Mouse (Mus musculus) neural tube, embryonic 15.5 days (tissue): Measurements from ENCODE around the gene Taf4. TPM values are rescaled to one million over a fixed set of nuclear protein-coding genes. Genes with fewer than 3 reads are reported as not detected.
A peak's percentile ranks its signal among the peaks of the same experiment; 100 is the strongest.

ENCODE experiments used
- ATAC-seq: fragments of 200-750 bp; cut with Nextera tagmentation; 2 replicates; pipeline ENCODE4 v1.8.0; 2017; ENCODE audit warnings: mild to moderate bottlenecking, moderate TSS enrichment, moderate library complexity; ENCODE audit not compliant: low FRiP score
- H3K27ac ChIP-seq: fragments of 300-500 bp; sonication (generic); replicated peaks from 2 replicates; pipeline ENCODE4 v1.5.1; 2015; ENCODE audit warnings: mild to moderate bottlenecking, inconsistent platforms
- H3K27me3 ChIP-seq: fragments of 300-500 bp; sonication (generic); replicated peaks from 2 replicates; pipeline ENCODE4 v1.6.1; 2015; ENCODE audit warnings: inconsistent platforms
- H3K36me3 ChIP-seq: fragments of 300-500 bp; sonication (generic); 2 replicates; pipeline ENCODE4 v1.6.1; 2015; ENCODE audit warnings: inconsistent platforms
- H3K4me1 ChIP-seq: fragments of 300-500 bp; sonication (generic); 2 replicates; pipeline ENCODE4 v1.6.1; 2015; ENCODE audit warnings: inconsistent platforms
- H3K4me2 ChIP-seq: fragments of 300-500 bp; sonication (generic); 2 replicates; pipeline ENCODE4 v1.6.1; 2015; ENCODE audit warnings: inconsistent platforms, mild to moderate bottlenecking, moderate library complexity
- H3K4me3 ChIP-seq: fragments of 300-500 bp; sonication (generic); replicated peaks from 2 replicates; pipeline ENCODE4 v1.5.1; 2015; ENCODE audit warnings: mild to moderate bottlenecking, inconsistent platforms
- H3K9ac ChIP-seq: fragments of 300-500 bp; sonication (generic); replicated peaks from 2 replicates; pipeline ENCODE4 v1.6.1; 2015; ENCODE audit warnings: mild to moderate bottlenecking, inconsistent platforms
- H3K9me3 ChIP-seq: fragments of 300-500 bp; sonication (generic); replicated peaks from 2 replicates; pipeline ENCODE4 v1.6.1; 2016; ENCODE audit warnings: inconsistent platforms
- WGBS: fragments of 180-500 bp; shearing (Covaris S2); methylation state at CpG from one replicate; pipeline ENCODE4 v1.1.7; 2015; ENCODE audit warnings: mixed read lengths; 5-methylcytosine and 5-hydroxymethylcytosine counted together
- polyA plus RNA-seq: library from polyadenylated mRNA; unstranded; fragments of >200 nt; fragmentation: Nextera tagmentation; extraction: Ambion mirVana; gene quantifications from 2 replicates; pipeline ENCODE4 v1.2.1, GENCODE M21; 2015

Gene Taf4
- polyA plus RNA-seq, 1 experiment from 2014 or later = 3.2 TPM

DNA sequence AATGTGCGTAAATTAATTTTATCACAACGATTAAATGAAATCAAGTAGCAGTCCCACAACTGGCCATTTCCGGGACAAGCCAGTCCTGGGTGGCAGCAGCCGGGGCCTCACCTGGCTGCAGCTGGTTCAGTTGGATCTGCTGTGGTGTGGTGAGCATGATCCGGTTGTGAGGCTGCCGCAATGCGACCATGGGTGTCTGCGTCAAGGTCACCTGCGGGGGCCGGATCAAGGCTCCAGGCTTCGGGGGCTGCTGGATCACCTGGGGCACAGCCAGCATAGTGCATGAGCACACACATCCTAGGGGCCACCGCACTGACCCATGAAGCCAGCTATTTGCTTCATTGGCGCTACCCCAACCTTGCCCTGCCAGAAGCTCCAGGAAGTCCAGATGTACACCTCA, 47.3 kb downstream of the Taf4 start:
- Histone ChIP-seq H3K9me3 (no peaks in the 10 kb centered on the region), H3K27ac (no peak overlapping the region), H3K9ac (no peak overlapping the region), H3K27me3 (no peaks in the 10 kb centered on the region), H3K36me3 (peaks cover 58% of the 10 kb centered on the region), H3K4me2 (no peak overlapping the region), H3K4me1 (no peaks in the 10 kb centered on the region), H3K4me3 (no peak overlapping the region)
- no peak for ATAC-seq
- 93% methylated on average over 13 of the region's 13 CpGs for WGBS

DNA sequence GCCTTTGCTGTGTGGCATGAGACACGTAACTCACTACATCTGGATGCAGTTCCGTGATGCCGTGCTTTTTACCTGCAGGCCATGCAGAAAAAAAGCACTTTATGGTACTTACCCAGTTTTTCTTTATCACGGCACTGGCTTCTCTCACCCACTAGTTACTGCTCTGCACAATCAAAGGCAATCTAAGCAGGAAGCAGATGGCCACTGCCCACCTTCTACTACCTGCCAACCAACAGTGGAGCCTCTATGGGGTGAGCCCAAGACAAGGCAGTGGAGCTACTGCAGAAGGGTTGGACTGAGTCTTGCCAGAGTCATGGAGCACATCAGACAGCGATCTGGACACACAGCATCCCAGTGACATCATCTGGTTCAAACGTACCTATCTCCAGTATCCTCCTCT, 52.4 kb downstream of the Taf4 start:
- peaks cover 4% of the 10 kb centered on the region; the same call in 1 of the 2 replicates for H3K9me3 ChIP-seq
- H3K9ac ChIP-seq = no peak overlapping the region
- no peaks in the 10 kb centered on the region for H3K27me3 ChIP-seq
- WGBS = 92% methylated on average over 6 of the region's 6 CpGs
- H3K4me1 ChIP-seq = no peaks in the 10 kb centered on the region
- peaks cover 70% of the 10 kb centered on the region for H3K36me3 ChIP-seq
- ATAC-seq = no peak
- H3K4me3 ChIP-seq = no peak overlapping the region
- H3K4me2 ChIP-seq = no peak overlapping the region
- no peak overlapping the region for H3K27ac ChIP-seq

DNA sequence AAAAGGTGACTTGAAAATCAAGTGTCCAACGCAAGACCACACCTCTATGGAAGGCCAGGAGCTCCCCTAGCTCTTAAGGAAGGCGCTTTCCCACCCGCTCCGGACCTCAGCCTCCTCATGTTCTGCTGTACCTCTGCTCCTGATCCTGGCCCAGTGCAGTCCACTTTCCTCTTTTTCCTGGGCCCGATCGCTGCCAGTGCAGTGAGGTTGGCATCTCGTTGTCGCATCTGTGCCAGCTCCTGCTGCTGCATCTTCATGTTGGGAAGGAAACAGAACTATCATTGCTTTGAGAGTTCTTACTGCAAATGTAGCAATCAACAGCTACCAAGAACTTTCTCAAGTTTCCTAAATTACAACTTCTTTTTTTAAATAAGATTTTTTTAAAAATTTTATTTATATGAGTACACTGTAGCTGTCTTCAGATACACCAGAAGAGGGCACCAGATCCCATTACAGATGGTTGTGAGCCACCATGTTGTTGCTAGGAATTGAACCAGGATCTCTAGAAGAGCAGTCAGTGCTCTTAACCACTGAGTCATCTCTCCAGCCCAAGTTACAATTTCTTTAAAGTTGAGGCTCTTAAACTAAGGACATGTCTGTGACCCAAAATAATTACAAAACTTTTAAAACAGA, 55.3 kb downstream of the Taf4 start:
- H3K4me2 ChIP-seq = no peak overlapping the region
- no peaks in the 10 kb centered on the region for H3K4me1 ChIP-seq
- WGBS = 90% methylated on average over 8 of the region's 8 CpGs
- H3K27ac ChIP-seq = no peak overlapping the region
- H3K9ac ChIP-seq = no peak overlapping the region
- no peak for ATAC-seq
- H3K9me3 ChIP-seq = peaks cover 4% of the 10 kb centered on the region; the same call in 1 of the 2 replicates
- no peaks in the 10 kb centered on the region for H3K27me3 ChIP-seq
- peaks cover 65% of the 10 kb centered on the region for H3K36me3 ChIP-seq
- no peak overlapping the region for H3K4me3 ChIP-seq

DNA sequence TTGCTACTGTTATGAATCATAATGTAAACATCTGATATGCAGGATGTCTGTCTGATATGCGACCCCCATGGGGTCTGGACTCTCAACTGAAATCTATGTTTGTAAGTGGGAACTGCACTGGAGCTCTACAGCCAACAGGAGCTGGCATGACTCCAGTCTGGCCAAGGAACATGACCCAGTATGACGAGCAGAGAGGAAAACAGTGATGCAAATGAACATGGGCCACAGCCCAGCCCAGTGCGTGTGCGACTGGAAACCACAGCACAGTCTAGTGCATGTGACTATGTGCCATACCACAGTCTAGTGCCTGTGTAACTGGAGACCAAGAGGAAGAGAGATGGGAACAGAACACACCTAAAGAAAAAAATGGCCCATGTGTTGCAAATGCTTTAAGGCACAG, 56.4 kb downstream of the Taf4 start:
- no peak overlapping the region for H3K9ac ChIP-seq
- WGBS = 76% methylated on average over 4 of the region's 4 CpGs
- H3K9me3 ChIP-seq = peaks cover 4% of the 10 kb centered on the region; the same call in 1 of the 2 replicates
- no peak for ATAC-seq
- H3K4me1 ChIP-seq = no peaks in the 10 kb centered on the region
- no peak overlapping the region for H3K27ac ChIP-seq
- no peak overlapping the region for H3K4me2 ChIP-seq
- H3K4me3 ChIP-seq = no peak overlapping the region
- peaks cover 69% of the 10 kb centered on the region for H3K36me3 ChIP-seq
- H3K27me3 ChIP-seq = no peaks in the 10 kb centered on the region

DNA sequence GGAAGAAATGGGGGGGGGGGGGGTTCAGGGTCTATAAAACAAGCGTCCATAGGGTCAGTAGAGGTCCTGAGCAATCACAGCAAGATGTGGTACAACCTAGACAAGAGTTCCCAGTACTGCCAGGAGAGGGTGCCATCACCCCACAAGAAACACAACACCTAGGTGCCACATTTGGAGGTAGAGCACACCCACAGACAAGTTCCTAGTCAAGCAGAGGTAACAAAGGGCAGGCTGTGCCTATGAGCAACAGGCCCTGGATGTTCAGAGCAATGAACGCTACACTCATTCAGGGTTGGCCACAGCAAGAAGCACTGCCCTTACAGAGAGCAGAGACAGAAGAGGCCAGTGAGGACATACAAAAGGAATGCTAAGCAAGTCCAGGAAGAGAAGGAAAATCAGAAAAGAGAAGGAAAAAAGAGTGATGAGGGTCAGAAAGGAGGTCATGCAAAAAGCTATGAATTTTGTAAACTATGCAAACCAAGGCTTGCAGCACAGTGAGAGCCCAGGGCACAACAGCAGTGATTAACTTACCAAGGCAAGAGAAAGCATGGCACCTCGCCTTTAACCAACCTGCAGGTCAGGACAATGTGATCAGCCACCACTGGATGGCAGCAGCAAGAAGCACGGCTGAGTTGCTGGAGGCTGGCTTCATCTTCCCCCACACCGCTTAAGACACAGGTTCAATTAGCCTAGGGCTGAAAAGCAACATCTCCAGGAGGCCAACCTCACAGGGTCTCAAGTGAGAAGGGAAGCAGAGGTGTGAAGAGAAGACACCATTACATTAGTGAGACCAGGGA, 59.4 kb downstream of the Taf4 start:
- Histone ChIP-seq H3K27me3 (no peaks in the 10 kb centered on the region), H3K9me3 (peaks cover 4% of the 10 kb centered on the region; the same call in 1 of the 2 replicates), H3K4me1 (peaks cover 4% of the 10 kb centered on the region), H3K9ac (no peak overlapping the region), H3K27ac (no peak overlapping the region), H3K4me2 (no peak overlapping the region), H3K4me3 (no peak overlapping the region), H3K36me3 (peaks cover 67% of the 10 kb centered on the region)
- peak; percentile 77; the same call in 1 of the 2 replicates for ATAC-seq
- WGBS = 31% methylated on average over 5 of the region's 5 CpGs

DNA sequence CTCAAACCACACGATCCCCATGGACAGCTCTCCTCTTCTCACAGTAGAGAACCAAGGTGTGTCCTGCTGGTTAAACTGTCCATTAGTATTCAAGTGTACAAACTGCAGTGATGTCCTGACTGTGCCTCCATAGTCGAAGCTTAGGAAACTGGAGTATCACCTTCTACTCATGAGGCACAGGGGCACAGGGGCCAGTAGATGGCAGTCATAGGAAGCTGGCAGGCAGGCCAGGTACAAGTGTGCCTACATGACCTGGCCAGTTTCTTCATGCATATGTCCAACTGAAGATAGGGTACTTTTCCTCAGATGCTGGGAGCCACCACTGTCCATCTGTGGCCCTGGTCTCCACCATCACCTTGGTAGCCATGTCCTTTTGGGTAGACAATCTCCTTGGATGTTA, 62.2 kb downstream of the Taf4 start:
- Histone ChIP-seq H3K27ac (no peak overlapping the region), H3K9ac (no peak overlapping the region), H3K4me3 (no peak overlapping the region), H3K4me2 (no peak overlapping the region), H3K36me3 (peaks cover 50% of the 10 kb centered on the region), H3K9me3 (no peaks in the 10 kb centered on the region), H3K4me1 (peaks cover 4% of the 10 kb centered on the region), H3K27me3 (no peaks in the 10 kb centered on the region)
- 77% methylated on average over 2 of the region's 2 CpGs for WGBS
- no peak for ATAC-seq

DNA sequence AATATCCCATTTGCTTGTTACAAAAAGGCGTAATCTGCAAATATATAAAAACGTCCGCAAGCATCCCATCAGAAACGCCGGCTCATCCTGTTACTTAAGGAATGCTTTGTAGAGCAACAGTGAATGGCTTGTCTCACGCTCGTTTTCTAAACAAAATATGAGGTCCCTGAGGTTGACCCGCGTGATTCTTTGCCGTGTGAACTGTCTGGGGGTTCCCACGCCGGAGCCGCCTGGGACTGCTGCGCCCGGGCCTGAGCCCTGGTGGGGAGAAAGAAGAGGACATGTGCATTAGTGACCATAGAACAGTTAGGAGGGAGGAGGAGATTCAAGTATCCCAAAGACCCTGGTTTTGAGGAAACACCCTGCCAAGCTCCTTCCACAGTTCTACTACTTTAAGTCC, 63.1 kb downstream of the Taf4 start:
- no peak for ATAC-seq
- Histone ChIP-seq H3K4me3 (no peak overlapping the region), H3K4me2 (no peak overlapping the region), H3K9ac (no peak overlapping the region), H3K27me3 (no peaks in the 10 kb centered on the region), H3K36me3 (peaks cover 50% of the 10 kb centered on the region), H3K4me1 (peaks cover 4% of the 10 kb centered on the region), H3K27ac (no peak overlapping the region), H3K9me3 (no peaks in the 10 kb centered on the region)
- WGBS = 25% methylated on average over 15 of the region's 15 CpGs

DNA sequence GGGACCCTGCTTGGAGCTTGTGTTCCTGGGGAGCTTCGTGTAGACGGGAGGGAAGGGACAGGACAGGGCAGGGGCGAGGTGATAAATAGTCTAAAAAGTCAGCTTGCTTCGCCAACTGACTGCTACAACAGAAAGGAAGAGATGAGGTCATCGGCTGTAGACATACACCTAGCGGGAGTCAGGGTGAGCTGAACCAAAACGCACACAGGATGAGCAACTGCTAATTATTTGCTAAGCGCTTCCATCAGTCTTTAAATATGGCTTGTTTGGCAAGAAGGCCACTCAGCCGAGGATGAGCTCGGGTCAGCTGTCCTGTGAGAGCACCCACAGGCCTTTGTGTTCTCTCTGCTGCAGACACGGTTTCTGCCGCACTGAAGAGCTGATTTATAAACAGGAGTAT, 63.5 kb downstream of the Taf4 start:
- no peak overlapping the region for H3K27ac ChIP-seq
- H3K9ac ChIP-seq = no peak overlapping the region
- H3K4me1 ChIP-seq = peaks cover 4% of the 10 kb centered on the region
- no peaks in the 10 kb centered on the region for H3K27me3 ChIP-seq
- WGBS = 18% methylated on average over 12 of the region's 12 CpGs
- H3K4me3 ChIP-seq = no peak overlapping the region
- no peak overlapping the region for H3K4me2 ChIP-seq
- ATAC-seq = no peak
- no peaks in the 10 kb centered on the region for H3K9me3 ChIP-seq
- H3K36me3 ChIP-seq = peaks cover 50% of the 10 kb centered on the region

DNA sequence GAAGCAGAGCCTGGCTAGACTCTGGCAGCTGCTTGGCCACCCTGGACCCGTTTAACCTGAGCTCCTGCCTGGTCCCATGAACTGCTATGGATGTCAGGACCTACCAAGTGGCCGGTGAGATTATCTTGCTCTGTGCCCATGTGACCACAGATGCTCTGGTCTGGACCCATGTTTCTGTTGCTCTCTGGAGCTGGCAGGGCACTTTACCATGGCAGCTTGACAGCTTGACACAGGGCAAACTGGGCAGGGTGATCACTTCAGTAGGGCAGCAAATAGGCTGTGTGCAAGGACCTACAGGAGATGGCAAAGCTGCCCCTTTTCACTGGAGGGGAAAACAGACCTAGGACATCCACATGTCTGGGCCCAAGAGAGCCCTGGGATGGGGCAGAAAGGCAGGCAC, 79.5 kb downstream of the Taf4 start:
- ATAC-seq = no peak
- H3K4me1 ChIP-seq = no peaks in the 10 kb centered on the region
- no peak overlapping the region for H3K27ac ChIP-seq
- no peaks in the 10 kb centered on the region for H3K36me3 ChIP-seq
- H3K4me3 ChIP-seq = no peak overlapping the region
- H3K9ac ChIP-seq = no peak overlapping the region
- H3K9me3 ChIP-seq = no peaks in the 10 kb centered on the region
- H3K27me3 ChIP-seq = no peaks in the 10 kb centered on the region
- 86% methylated on average over 2 of the region's 2 CpGs for WGBS
- no peak overlapping the region for H3K4me2 ChIP-seq

DNA sequence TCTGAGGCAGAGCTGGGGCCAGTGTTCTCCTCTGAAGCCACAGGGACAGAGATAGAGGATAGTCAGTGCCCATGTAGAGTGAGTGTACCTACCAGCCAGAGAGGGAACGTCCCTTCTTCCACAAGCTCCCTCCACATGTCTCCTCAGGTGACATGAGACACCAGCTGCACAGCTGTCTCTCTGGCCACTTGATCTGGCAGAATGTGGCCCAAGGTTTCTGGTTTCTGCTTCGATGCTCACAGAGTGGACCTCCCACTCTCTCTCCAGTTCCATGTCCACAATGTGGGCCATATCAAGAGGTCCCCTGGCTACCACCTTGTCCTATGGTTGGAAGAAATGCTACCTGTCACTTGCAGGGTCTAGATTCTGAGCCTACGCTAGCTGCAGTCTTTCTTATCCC, 85.4 kb downstream of the Taf4 start:
- H3K27me3 ChIP-seq = no peaks in the 10 kb centered on the region
- no peak overlapping the region for H3K9ac ChIP-seq
- H3K27ac ChIP-seq = no peak overlapping the region
- WGBS = 90% methylated on average over 3 of the region's 3 CpGs
- H3K9me3 ChIP-seq = no peaks in the 10 kb centered on the region
- ATAC-seq = no peak
- peaks cover 14% of the 10 kb centered on the region for H3K36me3 ChIP-seq
- no peaks in the 10 kb centered on the region for H3K4me1 ChIP-seq
- H3K4me3 ChIP-seq = no peak overlapping the region
- no peak overlapping the region for H3K4me2 ChIP-seq

DNA sequence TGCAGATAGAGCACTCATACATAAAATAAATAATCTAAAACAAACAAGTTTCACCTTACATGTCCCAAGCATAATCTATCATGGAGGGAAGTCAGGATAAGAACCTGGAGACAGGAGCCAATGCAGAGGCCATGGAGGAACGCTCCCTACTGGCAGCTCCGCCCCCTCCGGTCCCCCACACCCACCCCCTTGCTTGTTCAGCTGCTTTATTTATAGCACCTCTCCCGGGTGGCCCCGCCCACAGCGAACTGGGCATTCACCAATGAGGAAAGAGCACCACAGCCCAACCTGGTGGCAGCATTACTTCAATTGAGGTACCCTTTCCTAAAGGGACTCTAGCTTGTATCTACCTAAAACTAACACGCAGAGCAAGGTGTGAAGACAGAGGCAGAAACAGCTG, 91.9 kb downstream of the Taf4 start:
- Histone ChIP-seq H3K9me3 (no peaks in the 10 kb centered on the region), H3K4me3 (no peak overlapping the region), H3K36me3 (peaks cover 14% of the 10 kb centered on the region), H3K4me1 (no peaks in the 10 kb centered on the region), H3K27ac (no peak overlapping the region), H3K9ac (no peak overlapping the region), H3K27me3 (no peaks in the 10 kb centered on the region), H3K4me2 (no peak overlapping the region)
- WGBS = 32% methylated on average over 7 of the region's 7 CpGs
- no peak for ATAC-seq

DNA sequence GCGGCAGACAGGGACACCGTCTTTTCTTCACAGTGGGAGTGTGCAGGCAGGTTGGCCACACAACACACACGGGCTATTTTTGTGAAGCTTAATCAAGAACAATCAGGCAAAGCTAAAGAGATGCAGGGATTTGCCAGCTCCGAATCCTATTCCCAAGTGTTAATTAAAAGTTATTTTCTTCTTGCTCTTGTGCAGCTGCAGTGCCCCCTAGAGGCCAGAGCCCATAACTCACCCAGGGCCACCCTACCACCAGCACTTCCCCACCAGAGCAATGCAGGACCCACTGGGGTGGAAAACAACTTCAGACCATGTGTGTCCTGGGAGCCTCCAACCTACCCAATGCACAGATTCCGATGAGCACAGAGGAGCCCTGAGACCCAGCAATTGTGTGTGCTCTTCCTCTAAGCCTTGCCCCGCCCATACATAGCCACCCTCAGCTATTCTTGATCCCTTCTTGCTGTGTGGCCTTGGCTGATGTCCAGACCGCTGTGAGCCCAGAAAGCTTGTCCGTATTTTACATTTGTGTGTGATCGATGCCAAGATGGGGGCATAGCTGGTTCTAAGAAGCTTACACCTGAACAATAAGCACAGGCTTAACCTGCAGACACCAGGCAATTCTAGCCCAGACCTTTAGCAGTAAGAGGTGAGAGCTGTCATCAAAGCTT, 98.8 kb downstream of the Taf4 start:
- Histone ChIP-seq H3K9ac (no peak overlapping the region), H3K4me2 (no peak overlapping the region), H3K27me3 (no peaks in the 10 kb centered on the region), H3K36me3 (no peaks in the 10 kb centered on the region; the same call in none of the 2 replicates), H3K4me3 (no peak overlapping the region), H3K27ac (no peak overlapping the region), H3K9me3 (no peaks in the 10 kb centered on the region), H3K4me1 (no peaks in the 10 kb centered on the region)
- no peak for ATAC-seq
- WGBS = 61% methylated on average over 9 of the region's 9 CpGs
